Mouse (Mus musculus) megakaryocyte, embryonic 14.5 days (primary cell): Measurements from ENCODE around the gene Rbms3.

Source experiments
- FLI1 ChIP-seq: IDR thresholded peaks from 2 replicates; pipeline ENCODE4 v1.6.1; 2012; ENCODE audit warnings: low read length, inconsistent platforms, mixed read lengths
- GATA1 ChIP-seq: IDR thresholded peaks from 3 replicates; pipeline ENCODE4 v1.6.1; 2012; ENCODE audit warnings: mixed read lengths, low read length, inconsistent platforms, borderline replicate concordance

GRCm38 (mm10) chr9:116976575-116977408 is 652.9 kb downstream of the Rbms3 start:
- no peak for TF ChIP-seq GATA1
- no peak for TF ChIP-seq FLI1
